Mouse (Mus musculus) stomach, embryonic 14.5 days (tissue): Measurements from ENCODE around the gene Cd86. TPM values are rescaled to one million over a fixed set of nuclear protein-coding genes. Genes with fewer than 3 reads are reported as not detected.

ENCODE experiments used
- ATAC-seq: fragments of 200-750 bp; cut with Nextera tagmentation; 2 replicates; pipeline ENCODE4 v1.8.0; 2017; ENCODE audit warnings: low read depth, moderate TSS enrichment; ENCODE audit not compliant: insufficient number of reproducible peaks, insufficient read depth, low FRiP score
- H3K27ac ChIP-seq: fragments of 300-500 bp; sonication (generic); 2 replicates; pipeline ENCODE4 v1.5.1; 2014; ENCODE audit warnings: mild to moderate bottlenecking, low read length, moderate library complexity, mixed read lengths
- H3K27me3 ChIP-seq: fragments of 300-500 bp; sonication (generic); 2 replicates; pipeline ENCODE4 v1.6.1; 2014; ENCODE audit warnings: low read length, control low read depth, mixed read lengths; ENCODE audit not compliant: control insufficient read depth, insufficient read depth
- H3K36me3 ChIP-seq: fragments of 300-500 bp; sonication (generic); 2 replicates; pipeline ENCODE4 v1.6.1; 2014; ENCODE audit warnings: mild to moderate bottlenecking, control low read depth, low read length, moderate library complexity, mixed read lengths; ENCODE audit not compliant: control insufficient read depth, insufficient read depth
- H3K4me1 ChIP-seq: fragments of 300-500 bp; sonication (generic); 2 replicates; pipeline ENCODE4 v1.6.1; 2014; ENCODE audit warnings: low read length, control low read depth, mixed read lengths; ENCODE audit not compliant: control insufficient read depth, insufficient read depth
- H3K4me2 ChIP-seq: fragments of 300-500 bp; sonication (generic); replicated peaks from 2 replicates; pipeline ENCODE4 v1.6.1; 2014; ENCODE audit warnings: low read depth, low read length, control low read depth
- H3K4me3 ChIP-seq: fragments of 300-500 bp; sonication (generic); 2 replicates; pipeline ENCODE4 v1.5.1; 2014; ENCODE audit warnings: low read depth, low read length, control low read depth
- H3K9ac ChIP-seq: fragments of 300-500 bp; sonication (generic); replicated peaks from 2 replicates; pipeline ENCODE4 v1.6.1; 2014; ENCODE audit warnings: low read depth, mild to moderate bottlenecking, control low read depth, low read length, moderate library complexity, mixed read lengths
- H3K9me3 ChIP-seq: fragments of 300-500 bp; sonication (generic); 2 replicates; pipeline ENCODE4 v1.6.1; 2016; ENCODE audit warnings: low read depth, low read length, control low read depth; ENCODE audit not compliant: control insufficient read depth
- WGBS: fragments of 180-500 bp; shearing (Covaris S2); extraction: QIAGEN DNeasy Blood & Tissue Kit; methylation state at CpG from one replicate; pipeline ENCODE4 v1.1.7; 2014; 5-methylcytosine and 5-hydroxymethylcytosine counted together
- polyA plus RNA-seq: library from polyadenylated mRNA; unstranded; fragments of >200 nt; fragmentation: Nextera tagmentation; extraction: Ambion mirVana; gene quantifications from 2 replicates; pipeline ENCODE4 v1.2.1, GENCODE M21; 2014

Gene Cd86
- polyA plus RNA-seq: 2.0 and 2.7 TPM in 2 replicates

GRCm38 (mm10) chr16:36665782-36666181, at the start of gene Cd86:
Cd86 (minus strand) TSS chr16:36666081.
- Histone ChIP-seq H3K9me3 (no peaks in the 10 kb centered on the region), H3K9ac (no peak within 1 kb of the TSS), H3K27me3 (no peaks in the 10 kb centered on the region), H3K4me1 (no peaks in the 10 kb centered on the region), H3K4me3 (no peak within 1 kb of the TSS), H3K4me2 (no peak within 1 kb of the TSS), H3K27ac (no peak within 1 kb of the TSS), H3K36me3 (no peaks in the 10 kb centered on the region)
- WGBS: 75% methylated on average over 13 of the region's 13 CpGs
- no peak for ATAC-seq

GRCm38 (mm10) chr16:36711760-36712159, 45.9 kb upstream of the Cd86 start:
- Histone ChIP-seq H3K27me3 (no peaks in the 10 kb centered on the region), H3K4me2 (no peak overlapping the region), H3K9ac (no peak overlapping the region), H3K9me3 (no peaks in the 10 kb centered on the region), H3K36me3 (no peaks in the 10 kb centered on the region), H3K4me3 (no peak overlapping the region), H3K27ac (no peak overlapping the region), H3K4me1 (no peaks in the 10 kb centered on the region)
- WGBS: 80% methylated on average over 12 of the region's 12 CpGs
- ATAC-seq: no peak

DNA sequence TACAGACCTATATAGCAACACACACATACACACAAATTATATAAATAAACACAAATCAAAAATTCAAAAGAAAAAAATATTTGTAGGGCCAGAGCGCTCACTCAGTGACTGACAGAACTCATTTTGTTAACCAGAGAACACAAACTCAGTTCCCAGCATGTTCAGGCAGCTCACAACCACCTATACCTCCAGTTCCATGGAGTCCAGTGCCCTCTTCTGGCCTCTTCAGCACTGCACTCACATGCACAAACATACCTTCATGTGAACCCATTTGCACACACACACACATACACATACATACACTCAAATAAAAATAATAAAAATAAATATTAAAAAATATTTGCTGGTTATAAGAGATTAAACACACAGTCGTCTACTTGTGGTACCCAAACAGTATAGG, 44.9 kb upstream of the Cd86 start:
- Histone ChIP-seq H3K27ac (no peak overlapping the region), H3K9me3 (no peaks in the 10 kb centered on the region), H3K9ac (no peak overlapping the region), H3K27me3 (no peaks in the 10 kb centered on the region), H3K4me3 (no peak overlapping the region), H3K4me2 (no peak overlapping the region), H3K36me3 (no peaks in the 10 kb centered on the region), H3K4me1 (no peaks in the 10 kb centered on the region)
- no peak for ATAC-seq
- WGBS: 91% methylated on average over 2 of the region's 2 CpGs

DNA sequence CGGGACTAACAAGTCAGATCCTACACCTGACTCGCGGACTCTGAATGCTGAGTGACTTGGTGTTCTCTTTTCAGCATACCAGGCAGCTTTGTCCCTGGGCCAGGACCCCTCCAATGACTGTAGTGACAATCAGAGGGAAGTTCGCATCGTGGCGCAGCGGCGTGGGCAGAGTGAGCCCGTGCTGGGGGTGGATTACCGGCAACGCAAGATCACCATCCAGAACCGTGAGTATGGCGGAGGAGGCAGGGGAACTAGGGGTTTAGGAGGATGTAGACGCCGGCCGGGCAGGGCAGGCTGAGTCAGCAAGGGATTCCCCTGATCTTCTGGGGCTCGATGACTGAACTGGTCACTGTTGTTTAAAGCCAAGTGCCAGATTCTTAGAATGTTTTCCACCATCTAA, 43.5 kb upstream of the Cd86 start:
- Histone ChIP-seq H3K4me1 (no peaks in the 10 kb centered on the region), H3K36me3 (no peaks in the 10 kb centered on the region), H3K4me2 (no peak overlapping the region), H3K27me3 (no peaks in the 10 kb centered on the region), H3K9ac (no peak overlapping the region), H3K27ac (no peak overlapping the region), H3K4me3 (no peak overlapping the region), H3K9me3 (no peaks in the 10 kb centered on the region)
- ATAC-seq: no peak
- WGBS: 94% methylated on average over 17 of the region's 17 CpGs

DNA sequence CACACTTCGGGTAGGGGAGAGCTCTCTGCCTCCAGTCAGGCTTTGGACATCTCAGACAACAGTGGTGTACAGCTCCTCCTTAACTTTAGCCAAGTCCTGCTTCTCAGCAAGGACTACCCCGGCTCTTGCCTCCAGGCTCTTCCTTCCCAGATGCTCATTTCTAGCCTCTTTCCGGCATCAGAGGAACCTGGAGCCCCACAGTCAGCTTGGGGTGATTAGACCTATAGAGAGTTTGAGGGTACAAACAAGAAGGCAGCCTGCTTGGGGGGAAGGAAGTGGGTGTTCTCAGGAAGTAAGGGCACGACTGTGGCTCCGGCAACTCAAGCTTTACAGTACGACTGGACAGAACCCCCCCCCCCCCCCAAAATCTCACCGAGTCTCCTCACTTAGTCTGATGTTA, 42.9 kb upstream of the Cd86 start:
- Histone ChIP-seq H3K27me3 (no peaks in the 10 kb centered on the region), H3K9me3 (no peaks in the 10 kb centered on the region), H3K9ac (no peak overlapping the region), H3K4me1 (no peaks in the 10 kb centered on the region), H3K4me2 (no peak overlapping the region), H3K36me3 (no peaks in the 10 kb centered on the region), H3K4me3 (no peak overlapping the region), H3K27ac (no peak overlapping the region)
- 70% methylated on average over 7 of the region's 7 CpGs for WGBS
- no peak for ATAC-seq

GRCm38 (mm10) chr16:36707702-36708423, 42.0 kb upstream of the Cd86 start:
- H3K9ac ChIP-seq: no peak overlapping the region
- no peaks in the 10 kb centered on the region for H3K4me1 ChIP-seq
- 67% methylated on average over 6 of the region's 6 CpGs for WGBS
- no peak overlapping the region for H3K27ac ChIP-seq
- H3K4me2 ChIP-seq: no peak overlapping the region
- H3K9me3 ChIP-seq: no peaks in the 10 kb centered on the region
- H3K27me3 ChIP-seq: no peaks in the 10 kb centered on the region
- 0 out of 2 replicates have a peak, but pooled peaks have one; percentile 21 for ATAC-seq
- H3K4me3 ChIP-seq: no peak overlapping the region
- H3K36me3 ChIP-seq: no peaks in the 10 kb centered on the region

DNA sequence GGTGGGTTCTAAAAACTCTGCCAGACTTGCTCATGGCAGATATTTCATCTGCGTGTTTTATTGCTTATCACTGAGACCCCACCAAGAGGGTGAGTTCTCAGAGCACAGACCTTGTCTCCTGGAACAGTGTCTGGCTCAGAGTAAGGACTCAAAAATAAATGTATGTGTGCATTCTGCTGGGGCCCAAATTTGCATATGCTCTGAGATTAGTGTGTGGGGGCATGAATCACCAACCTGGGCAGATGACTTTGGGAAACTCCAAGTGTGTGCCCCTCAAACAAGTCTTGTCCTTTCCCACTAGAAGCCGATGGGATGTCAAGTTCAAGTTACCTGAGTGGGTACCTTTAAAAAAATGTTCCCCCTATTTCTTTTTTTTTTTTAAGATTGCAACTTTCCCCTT, 34.6 kb upstream of the Cd86 start:
- 83% methylated on average over 2 of the region's 2 CpGs for WGBS
- Histone ChIP-seq H3K4me2 (no peak overlapping the region), H3K4me3 (no peak overlapping the region), H3K4me1 (no peaks in the 10 kb centered on the region), H3K9ac (no peak overlapping the region), H3K27ac (no peak overlapping the region), H3K9me3 (no peaks in the 10 kb centered on the region), H3K36me3 (no peaks in the 10 kb centered on the region), H3K27me3 (no peaks in the 10 kb centered on the region)
- no peak for ATAC-seq

- WGBS: 85% methylated on average over 8 of the region's 8 CpGs
- Histone ChIP-seq H3K4me1 (peaks cover 2% of the 10 kb centered on the region; the same call in 1 of the 2 replicates), H3K9me3 (no peaks in the 10 kb centered on the region), H3K27me3 (0 out of 2 replicates have a peak, but pooled peaks cover 5% of the 10 kb centered on the region), H3K9ac (no peak overlapping the region), H3K4me2 (no peak overlapping the region), H3K4me3 (no peak overlapping the region), H3K27ac (no peak overlapping the region), H3K36me3 (no peaks in the 10 kb centered on the region)
- no peak for ATAC-seq
These were observed 31.4 kb upstream of the Cd86 start for GRCm38 (mm10) chr16:36697331-36697730.
